Mouse (Mus musculus) lung, postnatal 0 days (tissue): Measurements from ENCODE around the gene Recql5. TPM values are rescaled to one million over a fixed set of nuclear protein-coding genes. Genes with fewer than 3 reads are reported as not detected.
A peak's percentile ranks its signal among the peaks of the same experiment; 100 is the strongest.

Experiments used
- ATAC-seq: fragments of 200-750 bp; cut with Nextera tagmentation; 2 replicates; pipeline ENCODE4 v1.8.0; 2017; ENCODE audit warnings: moderate library complexity
- DNase-seq: peaks from one replicate; pipeline ENCODE4 v3.0.0-alpha.2; 2016; ENCODE audit warnings: low spot score
- H3K27ac ChIP-seq: fragments of 300-500 bp; sonication (generic); 2 replicates; pipeline ENCODE4 v1.5.1; 2014; ENCODE audit warnings: antibody characterized with exemption, mild to moderate bottlenecking, low read length, mixed read lengths
- H3K27me3 ChIP-seq: fragments of 300-500 bp; sonication (generic); replicated peaks from 2 replicates; pipeline ENCODE4 v1.6.1; 2014; ENCODE audit warnings: low read length, mixed read lengths; ENCODE audit not compliant: insufficient read depth
- H3K36me3 ChIP-seq: fragments of 300-500 bp; sonication (generic); 2 replicates; pipeline ENCODE4 v1.6.1; 2014; ENCODE audit warnings: low read length, mixed read lengths; ENCODE audit not compliant: insufficient read depth
- H3K4me1 ChIP-seq: fragments of 300-500 bp; sonication (generic); 2 replicates; pipeline ENCODE4 v1.6.1; 2014; ENCODE audit warnings: antibody characterized with exemption, low read depth, low read length, mixed read lengths; ENCODE audit not compliant: insufficient read depth
- H3K4me2 ChIP-seq: fragments of 300-500 bp; sonication (generic); replicated peaks from 2 replicates; pipeline ENCODE4 v1.6.1; 2014; ENCODE audit warnings: low read depth, mild to moderate bottlenecking, low read length, moderate library complexity, mixed read lengths
- H3K4me3 ChIP-seq: fragments of 300-500 bp; sonication (generic); 2 replicates; pipeline ENCODE4 v1.5.1; 2014; ENCODE audit warnings: low read depth, low read length
- H3K9ac ChIP-seq: fragments of 300-500 bp; sonication (generic); replicated peaks from 2 replicates; pipeline ENCODE4 v1.6.1; 2014; ENCODE audit warnings: low read depth, mild to moderate bottlenecking
- H3K9me3 ChIP-seq: fragments of 300-500 bp; sonication (generic); 2 replicates; pipeline ENCODE4 v1.6.1; 2016; ENCODE audit warnings: low read length, mixed read lengths
- CTCF ChIP-seq: IDR thresholded peaks from 2 replicates; pipeline ENCODE4 v1.5.1; 2016; ENCODE audit warnings: antibody characterized with exemption, mild to moderate bottlenecking
- EP300 ChIP-seq: IDR thresholded peaks from 2 replicates; pipeline ENCODE4 v1.6.1; 2016; ENCODE audit warnings: antibody characterized with exemption, mild to moderate bottlenecking, control low read depth
- WGBS: fragments of 180-500 bp; shearing (Covaris S2); extraction: QIAGEN DNeasy Blood & Tissue Kit; methylation state at CpG from one replicate; pipeline ENCODE4 v1.1.7; 2014; 5-methylcytosine and 5-hydroxymethylcytosine counted together
- polyA plus RNA-seq: library from polyadenylated mRNA; unstranded; fragments of >200 nt; fragmentation: Nextera tagmentation; extraction: Ambion mirVana; gene quantifications from 2 replicates; pipeline ENCODE4 v1.2.1, GENCODE M21; 2015

Gene Recql5
- polyA plus RNA-seq, 1 experiment from 2014 or later, result 9.2 TPM

GRCm38 (mm10) chr11:115970006-115970673, 36.9 kb upstream of the Recql5 start:
- no peak overlapping the region for H3K4me3 ChIP-seq
- no peak for TF ChIP-seq EP300
- no peak for TF ChIP-seq CTCF
- peaks cover 11% of the 10 kb centered on the region; the same call in 1 of the 2 replicates for H3K4me1 ChIP-seq
- ATAC-seq, result no peak; the same call in 1 of the 2 replicates
- H3K27ac ChIP-seq, result no peak overlapping the region
- H3K9ac ChIP-seq, result no peak overlapping the region
- H3K27me3 ChIP-seq, result peaks cover 24% of the 10 kb centered on the region
- 40% methylated on average over 15 of the region's 15 CpGs for WGBS
- no peak overlapping the region for H3K4me2 ChIP-seq
- no peaks in the 10 kb centered on the region for H3K36me3 ChIP-seq
- H3K9me3 ChIP-seq, result no peaks in the 10 kb centered on the region
- peak; percentile 57 for DNase-seq

GRCm38 (mm10) chr11:115968731-115969405, 35.6 kb upstream of the Recql5 start:
- no peak overlapping the region for H3K27ac ChIP-seq
- H3K9ac ChIP-seq, result no peak overlapping the region
- DNase-seq, result peak; percentile 36
- no peak for TF ChIP-seq EP300
- TF ChIP-seq CTCF, result no peak
- H3K4me3 ChIP-seq, result no peak overlapping the region
- H3K9me3 ChIP-seq, result no peaks in the 10 kb centered on the region
- ATAC-seq, result no peak
- peaks cover 8% of the 10 kb centered on the region; the same call in 1 of the 2 replicates for H3K4me1 ChIP-seq
- 55% methylated on average over 5 of the region's 5 CpGs for WGBS
- H3K4me2 ChIP-seq, result no peak overlapping the region
- H3K27me3 ChIP-seq, result peaks cover 16% of the 10 kb centered on the region; the same call in 1 of the 2 replicates
- peaks cover 7% of the 10 kb centered on the region; the same call in 1 of the 2 replicates for H3K36me3 ChIP-seq

GRCm38 (mm10) chr11:115964977-115965604, 31.8 kb upstream of the Recql5 start:
- Histone ChIP-seq H3K27ac (no peak overlapping the region), H3K36me3 (peaks cover 30% of the 10 kb centered on the region)
- DNase-seq, result peak; percentile 78

GRCm38 (mm10) chr11:115962651-115963412, 29.6 kb upstream of the Recql5 start:
- DNase-seq (no peak), ATAC-seq (no peak)
- Histone ChIP-seq H3K4me1 (no peaks in the 10 kb centered on the region), H3K36me3 (peaks cover 31% of the 10 kb centered on the region), H3K4me2 (no peak overlapping the region), H3K4me3 (no peak overlapping the region), H3K9me3 (no peaks in the 10 kb centered on the region), H3K27ac (no peak overlapping the region), H3K9ac (no peak overlapping the region), H3K27me3 (no peaks in the 10 kb centered on the region)
- 89% methylated on average over 9 of the region's 9 CpGs for WGBS
- TF ChIP-seq EP300 (no peak), CTCF (no peak)

More at GRCm38 (mm10) chr11:115964977-115965604, 31.8 kb upstream of the Recql5 start:
- H3K4me3 ChIP-seq, result no peak overlapping the region
- H3K9me3 ChIP-seq, result no peaks in the 10 kb centered on the region
- WGBS, result 56% methylated on average over 10 of the region's 10 CpGs
- no peak overlapping the region for H3K4me2 ChIP-seq
- no peaks in the 10 kb centered on the region for H3K27me3 ChIP-seq
- peak; percentile 97 for TF ChIP-seq EP300
- TF ChIP-seq CTCF, result no peak
- peaks cover 3% of the 10 kb centered on the region; the same call in 1 of the 2 replicates for H3K4me1 ChIP-seq
- no peak overlapping the region for H3K9ac ChIP-seq
- ATAC-seq, result peak; percentile 95

GRCm38 (mm10) chr11:115959018-115959417, 25.7 kb upstream of the Recql5 start:
- Histone ChIP-seq H3K9ac (no peak overlapping the region), H3K27me3 (no peaks in the 10 kb centered on the region), H3K4me2 (no peak overlapping the region), H3K4me1 (no peaks in the 10 kb centered on the region), H3K36me3 (peaks cover 25% of the 10 kb centered on the region), H3K4me3 (no peak overlapping the region), H3K9me3 (no peaks in the 10 kb centered on the region), H3K27ac (no peak overlapping the region)
- DNase-seq (no peak), ATAC-seq (no peak)
- TF ChIP-seq CTCF (no peak), EP300 (no peak)
- WGBS, result 95% methylated on average over 9 of the region's 9 CpGs

GRCm38 (mm10) chr11:115957971-115958370, 24.7 kb upstream of the Recql5 start:
- DNase-seq (no peak), ATAC-seq (peak; percentile 25; the same call in 1 of the 2 replicates)
- H3K36me3 ChIP-seq, result peaks cover 21% of the 10 kb centered on the region
- no peak overlapping the region for H3K4me2 ChIP-seq
- TF ChIP-seq CTCF (no peak), EP300 (no peak)
- 67% methylated on average over 7 of the region's 7 CpGs for whole genome bisulfite sequencing
- no peaks in the 10 kb centered on the region for H3K9me3 ChIP-seq
- H3K9ac ChIP-seq, result no peak overlapping the region
- no peak overlapping the region for H3K27ac ChIP-seq
- no peaks in the 10 kb centered on the region for H3K27me3 ChIP-seq
- no peak overlapping the region for H3K4me3 ChIP-seq
- H3K4me1 ChIP-seq, result no peaks in the 10 kb centered on the region
